Mouse (Mus musculus) embryonic facial prominence, embryonic 14.5 days (tissue): ENCODE measurements around the gene Clec2g. TPM values are rescaled to one million over a fixed set of nuclear protein-coding genes. Genes with fewer than 3 reads are reported as not detected.
"Not testable (repeated sequence)": the region's sequence is repeated elsewhere in the genome, so short reads cannot be mapped to it uniquely, and the experiment has no call there.

Experiments used
- ATAC-seq: fragments of 200-750 bp; cut with Nextera tagmentation; 2 replicates; pipeline ENCODE4 v1.8.0; 2017; ENCODE audit warnings: low read depth, moderate number of reproducible peaks, moderate TSS enrichment
- DNase-seq: peaks from one replicate; pipeline ENCODE4 v3.0.0-alpha.2; 2015; ENCODE audit warnings: low spot score
- H3K27ac ChIP-seq: fragments of 300-500 bp; sonication (generic); replicated peaks from 2 replicates; pipeline ENCODE4 v1.5.1; 2014; ENCODE audit warnings: low read depth, mild to moderate bottlenecking, low read length, moderate library complexity
- H3K27me3 ChIP-seq: fragments of 300-500 bp; sonication (generic); replicated peaks from 2 replicates; pipeline ENCODE4 v1.6.1; 2014; ENCODE audit warnings: low read length; ENCODE audit not compliant: control insufficient read depth, insufficient read depth
- H3K36me3 ChIP-seq: fragments of 300-500 bp; sonication (generic); 2 replicates; pipeline ENCODE4 v1.6.1; 2014; ENCODE audit warnings: low read length, mixed read lengths; ENCODE audit not compliant: control insufficient read depth, insufficient read depth
- H3K4me1 ChIP-seq: fragments of 300-500 bp; sonication (generic); 2 replicates; pipeline ENCODE4 v1.6.1; 2014; ENCODE audit warnings: antibody characterized with exemption, low read length; ENCODE audit not compliant: control insufficient read depth, insufficient read depth
- H3K4me2 ChIP-seq: fragments of 300-500 bp; sonication (generic); 2 replicates; pipeline ENCODE4 v1.6.1; 2014; ENCODE audit warnings: low read depth, mild to moderate bottlenecking, low read length, moderate library complexity, mixed read lengths
- H3K4me3 ChIP-seq: fragments of 300-500 bp; sonication (generic); 2 replicates; pipeline ENCODE4 v1.5.1; 2014; ENCODE audit warnings: low read depth, mild to moderate bottlenecking, low read length
- H3K9ac ChIP-seq: fragments of 300-500 bp; sonication (generic); 2 replicates; pipeline ENCODE4 v1.6.1; 2014; ENCODE audit warnings: low read depth, mild to moderate bottlenecking, low read length, moderate library complexity, mixed read lengths
- H3K9me3 ChIP-seq: fragments of 300-500 bp; sonication (generic); 2 replicates; pipeline ENCODE4 v1.6.1; 2016; ENCODE audit warnings: low read length; ENCODE audit not compliant: control insufficient read depth
- WGBS: fragments of 180-500 bp; shearing (Covaris S2); extraction: QIAGEN DNeasy Blood & Tissue Kit; methylation state at CpG from one replicate; pipeline ENCODE4 v1.1.7; 2014; 5-methylcytosine and 5-hydroxymethylcytosine counted together
- polyA plus RNA-seq: library from polyadenylated mRNA; unstranded; fragments of >200 nt; fragmentation: Nextera tagmentation; extraction: Ambion mirVana; gene quantifications from 2 replicates; pipeline ENCODE4 v1.2.1, GENCODE M21; 2014

The Clec2g gene
- polyA plus RNA-seq, 1 experiment from 2014 or later = 1.4 TPM

- no peaks in the 10 kb centered on the region for H3K27me3 ChIP-seq
- WGBS = 63% methylated on average over 3 of the region's 3 CpGs
- peak overlapping the region; percentile 26; the same call in 1 of the 2 replicates for H3K4me2 ChIP-seq
- H3K27ac ChIP-seq = no peak overlapping the region
- H3K9me3 ChIP-seq = no peaks in the 10 kb centered on the region
- ATAC-seq (no peak), DNase-seq (no peak)
- H3K9ac ChIP-seq = no peak overlapping the region
- 0 out of 2 replicates have a peak, but pooled peaks cover 3% of the 10 kb centered on the region for H3K4me1 ChIP-seq
- H3K4me3 ChIP-seq = no peak overlapping the region
- H3K36me3 ChIP-seq = no peaks in the 10 kb centered on the region
Observed at GRCm38 (mm10) chr6:128996054-128996767, 62.0 kb downstream of the Clec2g start.

GRCm38 (mm10) chr6:128996768-128997442, 62.7 kb downstream of the Clec2g start:
- Histone ChIP-seq H3K27me3 (no peaks in the 10 kb centered on the region), H3K4me3 (no peak overlapping the region), H3K4me1 (0 out of 2 replicates have a peak, but pooled peaks cover 3% of the 10 kb centered on the region), H3K4me2 (peak overlapping the region; percentile 26), H3K36me3 (no peaks in the 10 kb centered on the region), H3K9ac (no peak overlapping the region), H3K27ac (no peak overlapping the region), H3K9me3 (no peaks in the 10 kb centered on the region)
- DNase-seq (no peak), ATAC-seq (no peak)
- WGBS = 67% methylated on average over 13 of the region's 13 CpGs

GRCm38 (mm10) chr6:129001392-129001791, 67.2 kb downstream of the Clec2g start:
- no peaks in the 10 kb centered on the region for H3K4me1 ChIP-seq
- no peak overlapping the region for H3K9ac ChIP-seq
- no peak overlapping the region for H3K27ac ChIP-seq
- no peaks in the 10 kb centered on the region for H3K9me3 ChIP-seq
- 90% methylated on average over 2 of the region's 2 CpGs for WGBS
- no peak overlapping the region for H3K4me3 ChIP-seq
- DNase-seq (no peak), ATAC-seq (no peak)
- H3K36me3 ChIP-seq = no peaks in the 10 kb centered on the region
- H3K4me2 ChIP-seq = no peak overlapping the region
- no peaks in the 10 kb centered on the region for H3K27me3 ChIP-seq

GRCm38 (mm10) chr6:129008552-129008951, 74.4 kb downstream of the Clec2g start:
- ATAC-seq (no peak), DNase-seq (no peak)
- 90% methylated on average over 8 of the region's 8 CpGs for WGBS
- Histone ChIP-seq H3K27ac (no peak overlapping the region), H3K4me3 (no peak overlapping the region), H3K27me3 (no peaks in the 10 kb centered on the region), H3K4me1 (no peaks in the 10 kb centered on the region), H3K36me3 (no peaks in the 10 kb centered on the region), H3K4me2 (no peak overlapping the region), H3K9ac (no peak overlapping the region), H3K9me3 (no peaks in the 10 kb centered on the region)

- not testable (repeated sequence) for H3K9me3 ChIP-seq, H3K4me2 ChIP-seq, H3K27me3 ChIP-seq, DNase-seq, ATAC-seq, H3K4me1 ChIP-seq, H3K4me3 ChIP-seq, H3K36me3 ChIP-seq, H3K27ac ChIP-seq, H3K9ac ChIP-seq
- 81% methylated on average over 7 of the region's 7 CpGs for WGBS
Observed at GRCm38 (mm10) chr6:129009846-129010504, 75.8 kb downstream of the Clec2g start.

- Histone ChIP-seq H3K9ac (no peak overlapping the region), H3K27me3 (no peaks in the 10 kb centered on the region), H3K36me3 (no peaks in the 10 kb centered on the region), H3K27ac (no peak overlapping the region), H3K4me3 (no peak overlapping the region), H3K9me3 (no peaks in the 10 kb centered on the region), H3K4me2 (no peak overlapping the region), H3K4me1 (no peaks in the 10 kb centered on the region)
- WGBS = 78% methylated on average over 3 of the region's 3 CpGs
- ATAC-seq = no peak
- no peak for DNase-seq
Observed at GRCm38 (mm10) chr6:129010505-129010873, 76.3 kb downstream of the Clec2g start.

GRCm38 (mm10) chr6:129012012-129012411, 77.8 kb downstream of the Clec2g start:
- H3K27me3 ChIP-seq, H3K36me3 ChIP-seq, H3K27ac ChIP-seq, H3K9ac ChIP-seq, H3K4me1 ChIP-seq, H3K4me2 ChIP-seq, H3K9me3 ChIP-seq, H3K4me3 ChIP-seq, ATAC-seq, DNase-seq: not testable (repeated sequence)
- WGBS = 99% methylated on average over 18 of the region's 23 CpGs

- DNase-seq (no peak), ATAC-seq (no peak)
- WGBS = 61% methylated on average over 1 of the region's 1 CpGs
- H3K4me1 ChIP-seq = no peaks in the 10 kb centered on the region
- no peak overlapping the region for H3K4me3 ChIP-seq
- H3K9ac ChIP-seq = no peak overlapping the region
- H3K9me3 ChIP-seq = no peaks in the 10 kb centered on the region
- H3K36me3 ChIP-seq = no peaks in the 10 kb centered on the region
- no peaks in the 10 kb centered on the region for H3K27me3 ChIP-seq
- H3K27ac ChIP-seq = no peak overlapping the region
- no peak overlapping the region for H3K4me2 ChIP-seq
Observed at GRCm38 (mm10) chr6:129012966-129013365, 78.8 kb downstream of the Clec2g start.
